Mouse (Mus musculus): ENCODE measurements around the gene Usp21. TPM values are rescaled to one million over a fixed set of nuclear protein-coding genes. Genes with fewer than 3 reads are reported as not detected.

Gene Usp21
- polyA plus RNA-seq, 1 experiment: 47.8 TPM

GRCm38 (mm10) chr1:171256095-171256818, 31.5 kb downstream of the Usp21 start:
- no peaks in the 10 kb centered on the region for H3K36me3 ChIP-seq (ENCODE audit: control insufficient read depth, insufficient read depth, low read length)
- no peak overlapping the region for H3K27ac ChIP-seq (ENCODE audit: insufficient read depth, low read depth, low read length)
- peak; percentile 84 for DNase-seq
- no peaks in the 10 kb centered on the region for H3K4me1 ChIP-seq (ENCODE audit: control insufficient read depth, insufficient read depth, low read length)
- H3K27me3 ChIP-seq (replicated peaks; ENCODE audit: control insufficient read depth, insufficient read depth, low read length): no peaks in the 10 kb centered on the region
- TF ChIP-seq CTCF (conservative IDR thresholded peaks at IDR 0.05; ENCODE audit: insufficient read depth, insufficient read length, low read depth, low read length) (peak; percentile 77), POLR2A (IDR thresholded peaks at IDR 0.05; ENCODE audit: low read depth, low read length) (no peak)
- H3K4me3 ChIP-seq (ENCODE audit: insufficient read depth, low read depth, low read length): no peak overlapping the region
- WGBS: 73% methylated on average over 24 of the region's 24 CpGs

GRCm38 (mm10) chr1:171252415-171252814, 35.4 kb downstream of the Usp21 start:
- Histone ChIP-seq H3K36me3 (ENCODE audit: control insufficient read depth, insufficient read depth, low read length) (no peaks in the 10 kb centered on the region), H3K4me3 (ENCODE audit: insufficient read depth, low read depth, low read length) (no peak overlapping the region), H3K27me3 (replicated peaks; ENCODE audit: control insufficient read depth, insufficient read depth, low read length) (no peaks in the 10 kb centered on the region), H3K27ac (ENCODE audit: insufficient read depth, low read depth, low read length) (no peak overlapping the region), H3K4me1 (ENCODE audit: control insufficient read depth, insufficient read depth, low read length) (no peaks in the 10 kb centered on the region)
- 73% methylated on average over 17 of the region's 17 CpGs for WGBS
- DNase-seq: no peak
- TF ChIP-seq POLR2A (IDR thresholded peaks at IDR 0.05; ENCODE audit: low read depth, low read length): no peak
- TF ChIP-seq CTCF (conservative IDR thresholded peaks at IDR 0.05; ENCODE audit: insufficient read depth, insufficient read length, low read depth, low read length): no peak

- H3K36me3 ChIP-seq (ENCODE audit: control insufficient read depth, insufficient read depth, low read length): no peaks in the 10 kb centered on the region
- TF ChIP-seq POLR2A (IDR thresholded peaks at IDR 0.05; ENCODE audit: low read depth, low read length): no peak
- TF ChIP-seq CTCF (conservative IDR thresholded peaks at IDR 0.05; ENCODE audit: insufficient read depth, insufficient read length, low read depth, low read length): no peak
- peak overlapping the region; percentile 24; the same call in 1 of the 2 replicates for H3K4me3 ChIP-seq (ENCODE audit: insufficient read depth, low read depth, low read length)
- no peaks in the 10 kb centered on the region for H3K27me3 ChIP-seq (replicated peaks; ENCODE audit: control insufficient read depth, insufficient read depth, low read length)
- 30% methylated on average over 13 of the region's 13 CpGs for WGBS
- no peaks in the 10 kb centered on the region for H3K4me1 ChIP-seq (ENCODE audit: control insufficient read depth, insufficient read depth, low read length)
- peak; percentile 67 for DNase-seq
- H3K27ac ChIP-seq (ENCODE audit: insufficient read depth, low read depth, low read length): no peak overlapping the region
Observed at GRCm38 (mm10) chr1:171251594-171252324, 36.0 kb downstream of the Usp21 start.

DNA sequence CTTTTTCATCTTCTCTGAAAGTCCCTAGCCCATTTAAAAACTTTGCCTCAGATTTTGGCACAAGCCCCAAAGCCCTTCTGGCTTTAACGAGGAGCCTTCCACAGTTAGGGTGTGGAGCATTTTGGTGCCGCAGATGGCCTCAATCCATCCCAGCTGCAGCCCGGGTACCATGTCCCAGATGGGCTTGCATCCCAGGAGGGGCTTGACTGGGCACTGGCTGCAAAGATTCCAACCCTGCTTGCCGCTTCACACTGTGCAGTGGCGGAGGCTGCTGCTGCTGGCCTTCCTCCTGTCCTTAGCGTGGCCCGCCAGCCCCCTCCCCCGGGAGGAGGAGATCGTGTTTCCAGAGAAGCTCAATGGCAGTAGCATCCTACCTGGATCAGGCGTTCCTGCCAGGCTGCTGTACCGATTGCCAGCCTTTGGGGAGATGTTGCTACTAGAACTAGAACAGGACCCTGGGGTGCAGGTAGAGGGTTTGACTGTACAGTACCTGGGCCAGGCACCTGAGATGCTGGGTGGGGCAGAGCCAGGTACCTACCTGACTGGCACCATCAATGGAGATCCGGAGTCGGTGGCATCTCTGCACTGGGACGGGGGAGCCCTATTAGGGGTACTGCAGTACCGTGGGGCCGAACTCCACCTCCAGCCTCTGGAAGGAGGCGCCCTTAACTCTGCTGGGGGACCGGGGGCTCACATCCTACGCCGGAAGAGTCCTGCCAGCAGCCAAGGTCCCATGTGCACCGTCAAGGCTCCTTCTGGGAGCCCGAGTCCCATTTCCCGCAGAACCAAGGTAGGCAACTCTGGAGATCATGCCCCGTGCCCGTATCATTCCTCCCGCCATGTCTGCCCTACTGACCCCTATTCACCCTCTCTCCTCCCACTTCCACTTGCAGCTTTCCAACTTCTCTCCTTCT, 36.9 kb downstream of the Usp21 start, which contains the start of gene Ndufs2:
Gene Ndufs2 (minus strand): TSS at position 709 of the 914 bp plus-strand sequence.
- no peak for DNase-seq
- Histone ChIP-seq H3K27ac (ENCODE audit: insufficient read depth, low read depth, low read length) (no peak within 1 kb of the TSS), H3K4me1 (ENCODE audit: control insufficient read depth, insufficient read depth, low read length) (peaks cover 3% of the 10 kb centered on the region; the same call in 1 of the 2 replicates), H3K27me3 (replicated peaks; ENCODE audit: control insufficient read depth, insufficient read depth, low read length) (no peaks in the 10 kb centered on the region), H3K4me3 (ENCODE audit: insufficient read depth, low read depth, low read length) (peak within 1 kb of the TSS; percentile 24; the same call in 1 of the 2 replicates), H3K36me3 (ENCODE audit: control insufficient read depth, insufficient read depth, low read length) (no peaks in the 10 kb centered on the region)
- WGBS: 22% methylated on average over 26 of the region's 26 CpGs
- TF ChIP-seq POLR2A (IDR thresholded peaks at IDR 0.05; ENCODE audit: low read depth, low read length) (no peak), CTCF (conservative IDR thresholded peaks at IDR 0.05; ENCODE audit: insufficient read depth, insufficient read length, low read depth, low read length) (no peak)

DNA sequence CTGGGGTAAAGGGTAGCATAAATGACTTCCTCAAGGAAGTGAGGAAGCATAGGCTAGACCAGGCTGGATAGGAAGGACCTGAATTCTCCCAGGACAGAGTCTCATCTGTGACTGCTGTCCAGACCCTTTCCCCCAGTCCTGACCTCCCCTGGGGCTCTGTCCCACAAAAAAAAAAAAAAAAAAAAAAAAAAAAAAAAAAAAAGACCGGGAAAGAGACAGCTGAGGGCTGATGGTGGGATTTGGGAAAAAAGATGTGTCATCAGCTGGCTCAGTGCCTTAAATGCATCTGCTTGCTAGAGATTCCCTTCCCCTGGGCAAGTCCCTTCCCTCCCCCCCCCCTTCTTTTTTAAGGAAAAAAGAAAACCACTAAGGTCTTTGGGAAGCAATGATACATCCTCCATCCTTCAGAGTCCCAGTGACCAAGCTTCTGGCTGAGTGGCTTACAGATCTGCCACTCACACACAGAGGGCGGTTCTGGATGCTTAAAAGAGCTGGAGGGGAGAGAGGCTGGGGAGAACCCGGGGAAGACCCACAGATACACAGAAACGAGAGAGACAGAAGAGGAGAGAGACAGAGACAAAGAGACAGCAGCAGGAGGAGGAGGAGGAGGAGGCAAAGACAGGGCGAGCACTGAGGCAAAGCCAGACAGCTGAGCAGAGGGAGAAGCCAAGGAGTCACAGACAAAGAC, 37.7 kb downstream of the Usp21 start, which contains the start of gene Adamts4:
Gene Adamts4 (plus strand): TSS at position 509 of the 688 bp plus-strand sequence.
- peak within 1 kb of the TSS; percentile 24; the same call in 1 of the 2 replicates for H3K4me3 ChIP-seq (ENCODE audit: insufficient read depth, low read depth, low read length)
- TF ChIP-seq CTCF (conservative IDR thresholded peaks at IDR 0.05; ENCODE audit: insufficient read depth, insufficient read length, low read depth, low read length): no peak
- TF ChIP-seq POLR2A (IDR thresholded peaks at IDR 0.05; ENCODE audit: low read depth, low read length): no peak
- 0 out of 2 replicates have a peak within 1 kb of the TSS, but pooled peaks have one; percentile 15 for H3K27ac ChIP-seq (ENCODE audit: insufficient read depth, low read depth, low read length)
- H3K27me3 ChIP-seq (replicated peaks; ENCODE audit: control insufficient read depth, insufficient read depth, low read length): no peaks in the 10 kb centered on the region
- no peak for DNase-seq
- H3K4me1 ChIP-seq (ENCODE audit: control insufficient read depth, insufficient read depth, low read length): peaks cover 6% of the 10 kb centered on the region; the same call in 1 of the 2 replicates
- 36% methylated on average over 5 of the region's 5 CpGs for WGBS
- H3K36me3 ChIP-seq (ENCODE audit: control insufficient read depth, insufficient read depth, low read length): no peaks in the 10 kb centered on the region; the same call in 1 of the 2 replicates

Measured in kidney, adult 2 months (tissue).